Mouse (Mus musculus): ENCODE data around the gene Clic4. TPM values are rescaled to one million over a fixed set of nuclear protein-coding genes. Genes with fewer than 3 reads are reported as not detected.
"Not testable (repeated sequence)": the region's sequence is repeated elsewhere in the genome, so short reads cannot be mapped to it uniquely, and the experiment has no call there.

The Clic4 gene
- polyA plus RNA-seq, 1 experiment from 2014 or later, result 254 TPM

DNA sequence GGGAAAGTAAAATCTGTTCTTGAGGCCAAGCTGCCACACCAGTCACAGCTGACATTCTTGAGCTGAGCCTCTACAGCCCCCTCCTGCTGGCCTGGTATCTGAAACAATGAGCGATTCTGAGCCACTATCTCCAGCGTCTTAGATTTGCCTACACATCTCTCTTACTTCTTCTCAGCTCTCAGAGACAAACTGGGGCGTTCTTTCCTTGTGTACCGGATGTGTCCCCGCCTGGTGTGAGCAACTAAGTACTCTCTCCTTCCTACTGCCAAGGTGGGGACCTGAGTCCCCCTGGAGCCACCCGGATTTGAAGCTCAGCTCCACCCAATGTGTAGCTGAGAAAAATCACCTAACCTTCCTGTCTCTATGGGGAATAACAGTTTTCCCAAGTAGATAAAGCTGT is 19.2 kb upstream of the Clic4 start:
- no peak overlapping the region for H3K27ac ChIP-seq
- H3K4me2 ChIP-seq, result no peak overlapping the region
- WGBS, result 27% methylated on average over 6 of the region's 6 CpGs
- no peaks in the 10 kb centered on the region for H3K27me3 ChIP-seq
- H3K9me3 ChIP-seq (replicated peaks), result no peaks in the 10 kb centered on the region
- no peak overlapping the region for H3K9ac ChIP-seq
- peaks cover 22% of the 10 kb centered on the region for H3K4me1 ChIP-seq (replicated peaks)
- H3K4me3 ChIP-seq, result no peak overlapping the region
- no peak for ATAC-seq (replicated peaks; ENCODE audit: insufficient number of reproducible peaks, insufficient read depth, low FRiP score, low read depth)
- no peaks in the 10 kb centered on the region for H3K36me3 ChIP-seq

DNA sequence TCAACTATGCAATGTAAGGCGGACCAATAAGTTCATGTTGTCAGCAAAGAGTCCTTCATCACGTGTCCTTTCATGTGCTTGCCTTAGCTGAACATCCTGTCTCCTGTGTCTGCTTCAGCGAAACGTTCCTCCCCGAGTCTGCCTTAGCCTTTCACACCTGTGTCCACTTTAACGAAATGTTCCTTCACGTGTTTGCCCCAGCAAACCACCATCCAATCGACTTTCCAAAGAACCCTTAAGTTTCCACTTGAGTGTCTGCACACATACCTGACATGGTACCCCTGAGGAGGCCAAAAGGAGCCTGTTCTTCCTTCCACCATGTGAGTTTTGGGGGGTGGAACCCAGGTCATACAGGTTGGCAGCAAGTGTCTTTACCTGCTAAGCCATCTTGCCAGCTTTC is 18.6 kb upstream of the Clic4 start:
- H3K36me3 ChIP-seq, result no peaks in the 10 kb centered on the region
- no peak overlapping the region for H3K9ac ChIP-seq
- H3K4me2 ChIP-seq, result no peak overlapping the region
- no peaks in the 10 kb centered on the region for H3K9me3 ChIP-seq (replicated peaks)
- ATAC-seq (replicated peaks; ENCODE audit: insufficient number of reproducible peaks, insufficient read depth, low FRiP score, low read depth), result no peak
- H3K27ac ChIP-seq, result no peak overlapping the region
- H3K4me3 ChIP-seq, result no peak overlapping the region
- peaks cover 28% of the 10 kb centered on the region for H3K4me1 ChIP-seq (replicated peaks)
- no peaks in the 10 kb centered on the region for H3K27me3 ChIP-seq
- 89% methylated on average over 8 of the region's 8 CpGs for WGBS

DNA sequence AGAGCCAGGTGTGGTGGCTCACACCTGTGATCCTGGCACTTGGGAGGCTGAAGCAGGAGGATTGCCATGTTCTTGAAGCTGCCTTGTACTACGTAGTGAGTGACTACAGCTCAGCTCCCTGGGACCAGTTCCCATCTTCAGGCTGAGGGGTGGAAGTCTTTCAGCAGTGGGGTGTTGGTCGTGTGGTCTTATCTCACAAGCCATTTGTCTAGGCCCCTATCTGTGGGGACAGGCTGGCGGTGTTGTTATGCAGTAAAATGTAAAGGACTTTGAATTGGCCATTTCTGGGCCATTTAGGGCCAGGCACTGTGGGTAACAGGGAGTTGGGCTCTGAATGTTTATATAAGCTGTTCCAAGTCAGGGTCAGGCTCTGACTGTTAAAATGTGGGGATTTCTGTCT is 15.4 kb upstream of the Clic4 start:
- H3K27ac ChIP-seq, result 0 out of 2 replicates have a peak overlapping the region, but pooled peaks have one; percentile 84
- peaks cover 37% of the 10 kb centered on the region for H3K4me1 ChIP-seq (replicated peaks)
- H3K9ac ChIP-seq, result no peak overlapping the region
- no peaks in the 10 kb centered on the region for H3K9me3 ChIP-seq (replicated peaks)
- H3K4me2 ChIP-seq, result no peak overlapping the region
- H3K4me3 ChIP-seq, result no peak overlapping the region
- H3K36me3 ChIP-seq, result no peaks in the 10 kb centered on the region
- 65% methylated on average over 3 of the region's 3 CpGs for WGBS
- no peak for ATAC-seq (replicated peaks; ENCODE audit: insufficient number of reproducible peaks, insufficient read depth, low FRiP score, low read depth)
- no peaks in the 10 kb centered on the region for H3K27me3 ChIP-seq

DNA sequence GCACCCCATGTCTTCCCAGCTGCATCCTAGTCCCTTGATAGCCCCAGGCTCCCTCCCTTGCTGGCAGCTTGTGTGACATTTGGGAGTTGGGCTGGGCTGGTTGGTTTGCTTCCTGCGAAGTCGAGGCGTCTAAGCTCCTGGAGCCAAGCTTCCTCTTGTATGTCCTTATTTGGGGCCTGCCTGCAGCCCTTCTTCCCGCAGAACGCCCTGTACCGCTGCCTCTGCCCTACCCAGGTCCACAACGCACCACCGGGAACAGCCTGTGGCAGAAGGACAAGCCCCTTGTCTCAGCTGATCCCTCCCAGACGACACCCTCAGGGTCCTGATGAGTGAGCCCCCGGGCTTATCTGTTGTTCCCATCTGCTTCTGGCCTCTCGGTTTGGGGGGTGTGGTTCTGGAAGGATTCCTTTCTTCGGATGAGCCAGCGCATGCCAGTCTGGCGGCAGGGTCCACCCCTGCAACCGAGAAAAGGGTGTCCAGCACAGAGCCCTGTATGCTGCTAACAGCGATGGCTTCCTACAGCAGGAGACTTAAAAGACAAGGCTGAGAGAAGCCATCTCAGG is 14.3 kb upstream of the Clic4 start:
- H3K27me3 ChIP-seq, result no peaks in the 10 kb centered on the region
- ATAC-seq (replicated peaks; ENCODE audit: insufficient number of reproducible peaks, insufficient read depth, low FRiP score, low read depth), result peak; percentile 77
- peak overlapping the region; percentile 37 for H3K4me3 ChIP-seq
- 5% methylated on average over 16 of the region's 16 CpGs for WGBS
- H3K4me1 ChIP-seq (replicated peaks), result peaks cover 31% of the 10 kb centered on the region
- H3K36me3 ChIP-seq, result no peaks in the 10 kb centered on the region
- peak overlapping the region; percentile 50 for H3K9ac ChIP-seq
- peak overlapping the region; percentile 84 for H3K27ac ChIP-seq
- H3K9me3 ChIP-seq (replicated peaks), result no peaks in the 10 kb centered on the region
- peak overlapping the region; percentile 62 for H3K4me2 ChIP-seq

DNA sequence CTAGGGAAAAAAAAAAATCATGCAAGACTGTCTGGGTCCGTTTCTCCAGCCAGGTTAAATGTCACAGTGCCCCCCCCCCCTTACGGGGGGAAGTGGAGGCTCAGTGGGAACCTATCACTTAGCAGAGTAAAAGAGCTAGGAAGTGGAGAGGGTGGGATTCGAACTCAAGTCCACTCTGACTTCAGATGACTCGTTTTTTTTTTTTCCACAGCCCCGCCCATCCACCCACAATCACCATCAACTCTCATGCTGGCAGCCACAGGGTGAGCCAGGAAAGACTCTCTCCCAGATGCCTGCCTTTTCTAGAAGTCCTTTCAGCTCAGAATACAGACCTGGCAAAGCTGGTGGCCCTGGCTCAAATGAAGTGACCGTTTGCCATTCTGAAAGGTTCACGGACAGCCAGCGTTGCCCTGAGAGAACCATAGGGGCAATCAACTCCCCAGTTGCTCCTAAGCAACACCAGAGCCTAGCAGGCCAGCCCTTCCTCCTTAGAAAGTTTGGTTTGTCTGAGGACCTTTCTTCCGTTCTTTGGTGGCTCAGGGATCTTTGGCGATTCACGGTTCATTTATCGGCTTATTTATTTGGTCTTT is 13.5 kb upstream of the Clic4 start:
- peak overlapping the region; percentile 84 for H3K27ac ChIP-seq
- H3K9me3 ChIP-seq (replicated peaks), result no peaks in the 10 kb centered on the region
- H3K27me3 ChIP-seq, result no peaks in the 10 kb centered on the region
- no peak overlapping the region for H3K4me3 ChIP-seq
- no peak overlapping the region for H3K9ac ChIP-seq
- 59% methylated on average over 12 of the region's 12 CpGs for WGBS
- H3K36me3 ChIP-seq, result no peaks in the 10 kb centered on the region
- H3K4me1 ChIP-seq (replicated peaks), result peaks cover 25% of the 10 kb centered on the region
- H3K4me2 ChIP-seq, result peak overlapping the region; percentile 62; the same call in 1 of the 2 replicates
- ATAC-seq (replicated peaks; ENCODE audit: insufficient number of reproducible peaks, insufficient read depth, low FRiP score, low read depth), result no peak

DNA sequence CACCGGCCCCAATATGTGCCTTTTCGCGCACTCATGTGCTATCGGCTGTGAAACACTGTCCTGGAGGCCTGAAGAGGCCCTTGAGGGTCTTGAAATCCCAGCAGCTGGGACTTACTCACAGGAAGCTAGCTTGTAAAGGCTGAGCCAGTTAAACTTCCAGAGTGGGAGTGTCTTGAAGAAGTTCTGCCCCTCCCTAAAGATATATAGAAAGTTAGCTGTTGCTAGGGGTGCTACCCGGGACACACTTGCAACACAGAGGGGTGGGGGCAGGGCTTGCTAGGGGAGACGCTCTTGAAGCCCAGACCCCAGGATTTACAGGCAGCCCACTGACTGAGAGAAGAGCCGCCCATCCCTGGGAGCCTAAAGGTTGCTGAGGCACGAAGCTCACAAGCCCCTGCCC is 12.8 kb upstream of the Clic4 start:
- H3K27me3 ChIP-seq, result no peaks in the 10 kb centered on the region
- H3K4me3 ChIP-seq, result no peak overlapping the region
- H3K9ac ChIP-seq, result no peak overlapping the region
- WGBS, result 53% methylated on average over 8 of the region's 8 CpGs
- no peaks in the 10 kb centered on the region for H3K9me3 ChIP-seq (replicated peaks)
- H3K36me3 ChIP-seq, result no peaks in the 10 kb centered on the region
- no peak overlapping the region for H3K27ac ChIP-seq
- no peak overlapping the region for H3K4me2 ChIP-seq
- H3K4me1 ChIP-seq (replicated peaks), result peaks cover 25% of the 10 kb centered on the region
- ATAC-seq (replicated peaks; ENCODE audit: insufficient number of reproducible peaks, insufficient read depth, low FRiP score, low read depth), result no peak

DNA sequence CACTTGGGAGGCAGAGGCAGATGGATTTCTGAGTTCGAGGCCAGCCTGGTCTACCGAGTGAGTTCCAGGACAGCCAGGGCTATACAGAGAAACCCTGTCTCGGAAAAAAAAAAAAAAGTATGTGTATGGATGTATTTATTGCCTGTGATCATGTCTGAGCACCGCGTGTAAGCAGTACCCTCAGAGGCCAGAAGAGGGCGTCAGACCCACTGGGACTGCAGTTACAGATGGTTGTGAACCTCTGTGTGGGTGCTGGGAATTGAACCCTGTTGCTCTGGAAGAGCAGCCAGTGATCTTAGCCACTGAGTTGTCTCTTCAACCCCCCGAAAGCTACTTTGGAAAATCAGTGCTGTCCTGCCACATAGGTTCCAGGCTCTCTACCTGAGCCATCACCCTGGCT is 11.3 kb upstream of the Clic4 start:
- no peak for ATAC-seq (replicated peaks; ENCODE audit: insufficient number of reproducible peaks, insufficient read depth, low FRiP score, low read depth)
- H3K4me3 ChIP-seq, result no peak overlapping the region
- H3K9me3 ChIP-seq (replicated peaks), result no peaks in the 10 kb centered on the region
- 85% methylated on average over 7 of the region's 7 CpGs for WGBS
- H3K4me1 ChIP-seq (replicated peaks), result peaks cover 25% of the 10 kb centered on the region
- H3K36me3 ChIP-seq, result no peaks in the 10 kb centered on the region
- H3K9ac ChIP-seq, result no peak overlapping the region
- H3K4me2 ChIP-seq, result no peak overlapping the region
- H3K27ac ChIP-seq, result no peak overlapping the region
- no peaks in the 10 kb centered on the region for H3K27me3 ChIP-seq

DNA sequence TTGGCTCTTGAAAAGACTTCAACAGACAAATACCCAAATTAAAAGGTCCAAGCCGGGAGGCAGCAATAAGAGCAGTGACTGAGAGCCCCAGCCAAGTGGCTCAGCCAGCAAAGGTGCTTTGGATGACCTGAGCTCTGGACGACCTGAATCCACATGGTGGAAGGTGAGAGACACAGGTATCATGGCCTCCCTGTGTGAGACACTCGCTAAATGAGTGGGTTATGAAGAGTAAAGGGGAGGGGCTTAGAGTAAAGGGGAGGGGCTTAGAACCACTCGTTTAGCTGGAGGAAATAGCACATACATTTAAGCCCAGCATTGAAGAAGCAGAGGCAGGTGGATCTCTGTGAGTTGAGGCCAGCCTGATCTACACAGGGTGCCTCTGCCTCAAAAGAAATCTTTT is 10.8 kb upstream of the Clic4 start:
- ATAC-seq (replicated peaks; ENCODE audit: insufficient number of reproducible peaks, insufficient read depth, low FRiP score, low read depth), result no peak
- H3K4me3 ChIP-seq, result no peak overlapping the region
- H3K27me3 ChIP-seq, result no peaks in the 10 kb centered on the region
- no peak overlapping the region for H3K9ac ChIP-seq
- H3K36me3 ChIP-seq, result no peaks in the 10 kb centered on the region
- no peak overlapping the region for H3K4me2 ChIP-seq
- peaks cover 25% of the 10 kb centered on the region for H3K4me1 ChIP-seq (replicated peaks)
- 67% methylated on average over 4 of the region's 4 CpGs for WGBS
- peak overlapping the region; percentile 23; the same call in 1 of the 2 replicates for H3K27ac ChIP-seq
- H3K9me3 ChIP-seq (replicated peaks), result no peaks in the 10 kb centered on the region

DNA sequence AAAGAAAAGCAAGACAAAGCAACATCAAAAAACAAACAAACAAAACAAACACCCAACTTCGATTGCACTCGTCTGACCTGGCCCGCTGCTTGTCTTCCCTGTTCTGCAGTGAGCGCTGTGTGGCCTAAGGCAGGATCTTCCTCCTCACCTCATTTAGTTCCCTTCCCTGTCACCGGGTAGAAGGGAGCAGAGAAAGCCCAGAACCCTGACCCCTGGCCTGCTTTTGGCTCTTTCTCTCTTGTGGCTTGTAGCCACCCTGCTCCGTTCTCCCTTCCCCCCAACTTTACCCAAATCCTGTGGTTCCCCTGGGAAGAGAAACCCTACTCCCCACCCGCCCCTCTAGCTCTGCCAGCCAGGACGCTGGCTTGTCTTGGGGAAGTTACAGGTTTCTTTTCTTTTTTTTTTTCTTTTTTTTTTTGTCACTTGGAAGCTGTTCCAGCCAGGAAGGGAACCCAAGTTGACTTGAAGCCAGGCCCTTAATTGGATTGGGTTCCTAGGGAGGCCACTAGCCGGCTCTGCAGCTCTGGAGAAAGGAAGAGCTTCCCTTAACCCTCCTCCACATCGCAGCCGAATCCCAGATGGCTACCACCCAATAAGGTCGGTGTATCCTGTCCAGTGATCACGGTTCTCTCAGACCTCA is 10.2 kb upstream of the Clic4 start:
- Histone ChIP-seq H3K4me3 (no peak overlapping the region), H3K9ac (no peak overlapping the region), H3K4me2 (no peak overlapping the region), H3K27me3 (no peaks in the 10 kb centered on the region), H3K9me3 (replicated peaks) (no peaks in the 10 kb centered on the region), H3K36me3 (no peaks in the 10 kb centered on the region), H3K4me1 (replicated peaks) (peaks cover 25% of the 10 kb centered on the region), H3K27ac (peak overlapping the region; percentile 23; the same call in 1 of the 2 replicates)
- ATAC-seq (replicated peaks; ENCODE audit: insufficient number of reproducible peaks, insufficient read depth, low FRiP score, low read depth), result no peak
- 50% methylated on average over 13 of the region's 13 CpGs for WGBS

DNA sequence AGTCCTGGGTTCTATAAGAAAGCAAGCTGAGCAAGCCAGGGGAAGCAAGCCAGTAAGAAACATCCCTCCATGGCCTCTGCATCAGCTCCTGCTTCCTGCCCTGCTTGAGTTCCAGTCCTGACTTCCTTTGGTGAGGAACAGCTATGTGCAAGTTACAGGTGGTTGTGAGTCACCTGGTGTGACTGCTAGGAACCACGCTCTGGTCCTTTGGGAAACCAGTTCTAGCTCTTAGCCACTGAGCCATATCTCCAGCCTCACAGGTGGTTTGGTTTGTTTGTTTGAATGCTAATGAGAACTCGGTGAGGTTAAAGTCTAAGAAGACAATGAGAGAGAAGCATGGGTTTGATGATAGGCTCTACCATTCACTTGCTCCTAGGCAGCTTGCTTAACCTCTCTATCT is 7.4 kb upstream of the Clic4 start:
- ATAC-seq (replicated peaks; ENCODE audit: insufficient number of reproducible peaks, insufficient read depth, low FRiP score, low read depth), result not testable (repeated sequence)

DNA sequence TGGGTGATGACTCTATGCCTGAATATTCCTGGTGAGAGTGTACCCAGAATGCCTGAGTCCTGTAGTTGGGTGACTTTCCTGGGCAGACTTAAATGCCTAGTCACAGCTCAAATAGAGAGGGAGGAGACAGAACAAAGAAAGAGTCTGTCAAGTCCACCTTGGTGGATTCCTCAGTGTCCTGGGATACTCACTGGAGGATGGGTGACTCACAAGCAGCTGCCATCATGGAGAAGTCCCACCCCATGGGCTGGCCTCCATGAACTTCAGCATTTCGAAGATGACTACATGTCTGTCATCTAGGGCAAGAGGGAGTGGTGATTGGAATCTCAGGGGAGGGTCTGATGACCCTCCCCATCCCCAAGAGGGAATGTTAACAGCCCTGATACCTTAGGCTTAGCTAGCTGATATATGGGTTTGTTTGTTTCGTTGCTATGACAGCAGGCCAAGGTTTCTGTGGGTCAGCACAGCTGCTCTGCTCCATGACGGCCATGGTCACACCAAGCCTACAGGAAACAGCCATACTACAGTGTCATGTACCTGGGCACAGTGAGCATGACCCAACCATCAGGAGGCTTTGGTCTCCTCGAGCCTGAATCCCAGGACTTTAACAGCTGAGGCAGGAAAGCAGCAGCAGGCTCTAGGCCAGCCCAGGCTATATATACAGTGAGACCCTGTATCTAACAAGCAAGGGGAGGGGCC is 4.2 kb upstream of the Clic4 start:
- no peak overlapping the region for H3K27ac ChIP-seq
- no peak for ATAC-seq (replicated peaks; ENCODE audit: insufficient number of reproducible peaks, insufficient read depth, low FRiP score, low read depth)
- no peak overlapping the region for H3K9ac ChIP-seq
- H3K27me3 ChIP-seq, result no peaks in the 10 kb centered on the region
- WGBS, result 46% methylated on average over 4 of the region's 4 CpGs
- no peak overlapping the region for H3K4me2 ChIP-seq
- H3K4me3 ChIP-seq, result no peak overlapping the region
- H3K36me3 ChIP-seq, result no peaks in the 10 kb centered on the region
- H3K9me3 ChIP-seq (replicated peaks), result no peaks in the 10 kb centered on the region
- H3K4me1 ChIP-seq (replicated peaks), result peaks cover 15% of the 10 kb centered on the region

More for the DNA sequence above, 7.4 kb upstream of the Clic4 start:
- not testable (repeated sequence) for H3K27me3 ChIP-seq; H3K27ac ChIP-seq; H3K4me2 ChIP-seq; H3K4me3 ChIP-seq; H3K36me3 ChIP-seq; H3K9me3 ChIP-seq (replicated peaks); H3K9ac ChIP-seq
- 83% methylated on average over 2 of the region's 2 CpGs for WGBS
- peaks cover 13% of the 10 kb centered on the region; the same call in 1 of the 2 replicates for H3K4me1 ChIP-seq (replicated peaks)
